Mouse (Mus musculus) midbrain, embryonic 13.5 days (tissue): ENCODE results near the gene Slfnl1. TPM values are rescaled to one million over a fixed set of nuclear protein-coding genes. Genes with fewer than 3 reads are reported as not detected.

Experiments used
- polyA plus RNA-seq: library from polyadenylated mRNA; unstranded; fragments of >200 nt; fragmentation: Nextera tagmentation; extraction: Ambion mirVana; gene quantifications from 2 replicates; pipeline ENCODE4 v1.2.1, GENCODE M21; 2015

Slfnl1 gene
- polyA plus RNA-seq, 1 experiment from 2014 or later: not detected

Other genes starting within 250 kb of the Slfnl1 start
- gene Foxo6, start 244.9 kb upstream of the Slfnl1 start, polyA plus RNA-seq: 0.69 and 0.77 TPM in 2 replicates
- gene Scmh1, start 127.0 kb upstream of the Slfnl1 start, polyA plus RNA-seq: 77.4 and 79.9 TPM in 2 replicates
- 79.5 and 83.0 TPM in 2 replicates for gene Ctps, start 38.0 kb downstream of the Slfnl1 start, polyA plus RNA-seq
- gene Gm8439, start 56.5 kb downstream of the Slfnl1 start, polyA plus RNA-seq: not detected in 2 replicates
- 0.37 and 0.92 TPM in 2 replicates for gene Cited4, start 134.3 kb downstream of the Slfnl1 start, polyA plus RNA-seq
- 3.2 and 3.9 TPM in 2 replicates for gene Kcnq4, start 216.4 kb downstream of the Slfnl1 start, polyA plus RNA-seq